Mouse (Mus musculus): ENCODE data around the gene Ggt6. TPM values are rescaled to one million over a fixed set of nuclear protein-coding genes. Genes with fewer than 3 reads are reported as not detected.
"Not testable (repeated sequence)": the region's sequence is repeated elsewhere in the genome, so short reads cannot be mapped to it uniquely, and the experiment has no call there.

Ggt6 gene
- polyA plus RNA-seq, 1 experiment from 2014 or later = 0.08 TPM

DNA sequence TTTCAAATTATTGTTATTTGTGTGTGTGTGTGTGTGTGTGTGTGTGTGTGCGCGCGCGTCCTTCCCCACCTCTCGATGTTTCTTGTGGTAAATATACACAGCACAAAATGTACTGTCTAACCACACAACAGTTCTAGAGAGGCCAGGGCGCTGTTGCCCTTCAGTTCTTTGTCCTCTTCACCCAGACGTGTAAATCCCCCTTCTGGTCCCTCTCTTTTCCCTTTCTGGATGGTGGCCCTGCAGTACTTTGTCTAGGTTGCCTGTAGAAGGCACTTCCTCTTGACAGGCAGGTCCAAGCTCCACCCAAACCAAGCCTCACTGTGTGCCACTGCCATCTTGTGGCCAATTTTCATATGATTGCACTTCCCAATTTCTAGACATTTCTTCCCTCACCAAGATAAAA lies 6.0 kb upstream of the Ggt6 start:
- Histone ChIP-seq H3K9me3 (replicated peaks) (no peaks in the 10 kb centered on the region), H3K36me3 (no peaks in the 10 kb centered on the region), H3K27ac (peak overlapping the region; percentile 61; the same call in 1 of the 2 replicates), H3K4me1 (peaks cover 9% of the 10 kb centered on the region; the same call in 1 of the 2 replicates), H3K27me3 (ENCODE audit: low read depth, poor library complexity, severe bottlenecking) (no peaks in the 10 kb centered on the region), H3K4me3 (0 out of 2 replicates have a peak overlapping the region, but pooled peaks have one; percentile 6)
- WGBS = 51% methylated on average over 7 of the region's 7 CpGs
- peak; percentile 74 for DNase-seq (ENCODE audit: low spot score)

DNA sequence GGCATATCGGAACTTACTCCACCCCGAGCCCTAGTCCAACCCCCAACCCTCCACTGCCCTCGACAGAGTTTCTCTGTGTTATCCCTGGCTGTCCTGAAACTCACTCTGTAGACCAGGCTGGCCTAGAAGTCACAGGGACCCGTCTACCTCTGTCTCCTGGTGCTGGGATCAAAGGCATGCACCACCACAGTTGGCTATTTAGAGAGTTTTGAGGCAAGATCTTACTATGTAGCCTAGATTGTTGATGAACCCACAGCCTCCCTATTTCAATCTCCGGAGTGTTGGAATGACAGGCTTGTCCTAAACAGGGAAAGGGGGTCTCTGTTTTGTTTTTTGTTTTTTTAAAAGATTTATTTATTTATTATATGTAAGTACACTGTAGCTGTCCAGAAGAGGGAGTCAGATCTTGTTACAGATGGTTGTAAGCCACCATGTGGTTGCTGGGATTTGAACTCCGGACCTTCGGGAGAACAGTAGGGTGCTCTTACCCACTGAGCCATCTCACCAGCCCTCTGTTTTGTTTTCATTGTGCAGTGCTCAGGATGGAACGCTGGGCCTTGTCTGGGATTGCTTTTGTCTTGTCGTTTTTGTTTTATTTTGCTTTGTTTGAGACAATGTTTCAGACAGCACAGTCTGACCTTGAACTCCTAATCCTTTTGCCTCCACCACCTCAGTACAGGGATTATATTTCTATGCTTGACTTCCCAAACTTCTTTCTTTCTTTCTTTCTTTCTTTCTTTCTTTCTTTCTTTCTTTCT lies 4.8 kb upstream of the Ggt6 start:
- WGBS = 66% methylated on average over 9 of the region's 9 CpGs
- H3K36me3 ChIP-seq; H3K4me3 ChIP-seq; DNase-seq (ENCODE audit: low spot score); H3K27ac ChIP-seq; H3K9me3 ChIP-seq (replicated peaks); H3K27me3 ChIP-seq (ENCODE audit: low read depth, poor library complexity, severe bottlenecking); H3K4me1 ChIP-seq: not testable (repeated sequence)

DNA sequence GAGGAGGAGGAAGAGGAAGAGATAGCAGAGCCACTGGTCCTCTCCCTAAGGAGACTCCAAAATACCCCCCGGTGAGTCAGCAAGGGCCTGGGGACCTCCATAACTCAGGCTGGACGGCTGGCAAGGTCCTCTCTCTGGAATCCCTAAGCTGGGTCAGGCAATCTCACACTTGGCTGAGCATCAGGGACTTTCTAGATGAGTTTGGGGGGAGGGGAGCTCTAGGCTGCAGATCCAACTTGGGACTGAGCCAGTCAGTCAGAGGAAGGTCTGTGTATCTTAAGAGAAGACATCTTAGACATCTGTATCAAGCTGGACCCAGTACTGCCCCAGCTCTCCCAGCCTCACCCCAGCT lies 344 bp downstream of the Ggt6 start:
- no peaks in the 10 kb centered on the region for H3K4me1 ChIP-seq
- H3K27ac ChIP-seq = no peak overlapping the region
- H3K9me3 ChIP-seq (replicated peaks) = no peaks in the 10 kb centered on the region
- H3K36me3 ChIP-seq = no peaks in the 10 kb centered on the region
- H3K27me3 ChIP-seq (ENCODE audit: low read depth, poor library complexity, severe bottlenecking) = no peaks in the 10 kb centered on the region
- H3K4me3 ChIP-seq = no peak overlapping the region
- no peak for DNase-seq (ENCODE audit: low spot score)
- WGBS = 58% methylated on average over 2 of the region's 2 CpGs

DNA sequence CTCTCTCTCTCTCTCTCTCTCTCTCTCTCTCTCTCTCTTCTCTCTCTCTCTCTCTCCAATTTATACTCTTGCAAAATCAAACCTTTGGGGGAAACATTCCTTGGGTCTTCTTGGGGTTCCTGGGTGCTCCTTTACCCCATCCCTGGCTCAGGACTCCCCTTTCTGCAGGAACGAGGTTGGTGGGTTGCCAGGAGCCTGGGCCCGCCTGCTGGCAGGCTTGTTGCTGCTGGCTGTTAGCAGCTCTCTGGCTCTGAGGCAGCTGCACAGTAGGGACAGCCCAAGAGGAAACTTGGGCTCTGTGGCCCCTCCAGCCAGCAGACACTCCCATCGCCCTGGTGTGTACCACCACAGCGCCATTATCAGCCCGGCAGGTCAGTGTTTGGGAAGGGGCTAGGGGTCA lies 945 bp downstream of the Ggt6 start:
- Histone ChIP-seq H3K4me1 (no peaks in the 10 kb centered on the region), H3K4me3 (no peak overlapping the region), H3K27ac (no peak overlapping the region), H3K27me3 (ENCODE audit: low read depth, poor library complexity, severe bottlenecking) (no peaks in the 10 kb centered on the region), H3K9me3 (replicated peaks) (no peaks in the 10 kb centered on the region), H3K36me3 (no peaks in the 10 kb centered on the region)
- 77% methylated on average over 5 of the region's 5 CpGs for WGBS
- no peak for DNase-seq (ENCODE audit: low spot score)

DNA sequence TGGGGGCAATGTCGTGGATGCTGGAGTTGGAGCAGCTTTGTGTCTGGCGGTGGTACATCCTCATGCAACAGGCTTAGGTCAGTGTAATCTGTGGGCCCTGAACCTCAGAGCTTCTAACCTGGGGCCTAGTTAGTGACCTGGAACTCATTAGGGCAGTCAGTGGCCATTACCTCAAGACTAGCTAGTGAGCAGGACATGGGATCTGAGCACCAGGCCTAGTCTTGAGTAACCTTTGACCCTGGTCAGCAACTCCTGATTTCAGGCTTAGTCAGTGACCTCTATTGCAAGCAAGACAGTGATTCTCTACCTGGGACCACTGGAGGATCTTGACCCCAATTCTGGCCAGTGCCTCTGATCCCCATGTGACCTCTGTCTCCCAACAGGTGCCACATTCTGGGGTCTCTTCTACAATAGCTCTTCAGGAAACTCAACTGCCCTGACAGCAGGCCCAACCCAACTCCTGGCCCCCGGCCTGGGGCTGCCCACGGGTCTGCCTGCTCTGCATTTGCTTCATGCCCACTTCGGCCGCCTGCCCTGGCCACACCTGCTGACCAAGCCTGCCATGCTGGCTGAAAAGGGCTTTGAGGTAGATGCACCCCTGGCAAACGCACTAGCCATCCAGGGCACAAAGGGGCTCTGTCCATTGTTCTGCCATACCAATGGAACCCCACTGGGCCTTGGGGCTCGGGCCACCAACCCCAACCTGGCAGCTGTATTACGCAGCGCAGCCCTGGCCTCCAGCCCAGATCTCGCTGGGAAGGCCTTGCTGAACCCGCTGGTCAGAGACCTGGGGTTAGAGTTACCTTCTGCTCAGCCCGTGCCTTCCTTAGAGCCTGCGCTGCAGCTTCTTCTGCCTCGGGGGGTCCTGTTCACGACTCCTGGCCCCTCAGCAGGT lies 1.7 kb downstream of the Ggt6 start:
- Histone ChIP-seq H3K36me3 (no peaks in the 10 kb centered on the region), H3K4me1 (peaks cover 1% of the 10 kb centered on the region), H3K27ac (no peak overlapping the region), H3K4me3 (no peak overlapping the region), H3K9me3 (replicated peaks) (no peaks in the 10 kb centered on the region), H3K27me3 (ENCODE audit: low read depth, poor library complexity, severe bottlenecking) (no peaks in the 10 kb centered on the region)
- whole genome bisulfite sequencing = 88% methylated on average over 16 of the region's 16 CpGs
- DNase-seq (ENCODE audit: low spot score) = no peak

DNA sequence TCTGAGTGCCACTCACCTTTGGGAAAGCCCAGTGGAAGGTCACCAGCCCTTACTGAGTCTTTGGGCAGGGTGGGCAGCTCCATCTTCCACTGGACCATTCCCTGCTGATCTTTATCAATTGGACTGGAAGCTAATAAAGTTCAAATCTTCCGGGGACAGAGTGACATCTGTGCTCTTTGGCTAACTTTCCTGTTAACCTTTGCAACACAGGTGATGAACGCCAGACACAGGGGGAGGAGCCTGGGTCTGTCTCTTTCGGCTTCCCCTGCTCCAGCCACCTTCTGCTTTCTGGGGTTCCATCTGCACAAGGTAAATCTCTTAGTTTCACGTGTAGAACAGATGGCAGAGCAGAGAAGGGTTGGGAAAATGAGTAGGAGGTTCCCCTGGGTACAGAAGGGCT lies 3.1 kb downstream of the Ggt6 start:
- WGBS = 68% methylated on average over 4 of the region's 4 CpGs
- peaks cover 12% of the 10 kb centered on the region for H3K36me3 ChIP-seq
- H3K9me3 ChIP-seq (replicated peaks) = no peaks in the 10 kb centered on the region
- no peak for DNase-seq (ENCODE audit: low spot score)
- no peak overlapping the region for H3K27ac ChIP-seq
- no peak overlapping the region for H3K4me3 ChIP-seq
- peaks cover 9% of the 10 kb centered on the region for H3K4me1 ChIP-seq
- H3K27me3 ChIP-seq (ENCODE audit: low read depth, poor library complexity, severe bottlenecking) = no peaks in the 10 kb centered on the region

DNA sequence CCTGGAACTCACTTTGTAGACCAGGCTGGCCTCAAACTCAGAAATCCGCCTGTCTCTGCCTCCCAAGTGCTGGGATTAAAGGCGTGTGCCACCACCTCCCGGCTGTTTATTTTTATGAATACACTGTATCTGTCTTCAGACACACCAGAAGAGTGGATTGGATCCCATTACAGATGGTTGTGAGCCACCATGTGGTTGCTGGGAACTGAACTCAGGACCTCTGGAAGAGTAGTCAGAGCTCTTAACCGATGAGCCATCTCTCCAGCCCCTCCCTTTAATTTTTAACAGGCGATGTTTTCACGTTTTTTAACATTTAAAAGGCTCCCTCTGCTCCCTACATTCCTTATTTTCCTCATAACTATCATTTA lies 5.3 kb downstream of the Ggt6 start:
- H3K9me3 ChIP-seq (replicated peaks); DNase-seq (ENCODE audit: low spot score); H3K27me3 ChIP-seq (ENCODE audit: low read depth, poor library complexity, severe bottlenecking); H3K4me1 ChIP-seq: not testable (repeated sequence)
- Histone ChIP-seq H3K36me3 (peaks cover 34% of the 10 kb centered on the region), H3K27ac (peak overlapping the region; percentile 92), H3K4me3 (peak overlapping the region; percentile 77)
- WGBS = 50% methylated on average over 6 of the region's 6 CpGs

DNA sequence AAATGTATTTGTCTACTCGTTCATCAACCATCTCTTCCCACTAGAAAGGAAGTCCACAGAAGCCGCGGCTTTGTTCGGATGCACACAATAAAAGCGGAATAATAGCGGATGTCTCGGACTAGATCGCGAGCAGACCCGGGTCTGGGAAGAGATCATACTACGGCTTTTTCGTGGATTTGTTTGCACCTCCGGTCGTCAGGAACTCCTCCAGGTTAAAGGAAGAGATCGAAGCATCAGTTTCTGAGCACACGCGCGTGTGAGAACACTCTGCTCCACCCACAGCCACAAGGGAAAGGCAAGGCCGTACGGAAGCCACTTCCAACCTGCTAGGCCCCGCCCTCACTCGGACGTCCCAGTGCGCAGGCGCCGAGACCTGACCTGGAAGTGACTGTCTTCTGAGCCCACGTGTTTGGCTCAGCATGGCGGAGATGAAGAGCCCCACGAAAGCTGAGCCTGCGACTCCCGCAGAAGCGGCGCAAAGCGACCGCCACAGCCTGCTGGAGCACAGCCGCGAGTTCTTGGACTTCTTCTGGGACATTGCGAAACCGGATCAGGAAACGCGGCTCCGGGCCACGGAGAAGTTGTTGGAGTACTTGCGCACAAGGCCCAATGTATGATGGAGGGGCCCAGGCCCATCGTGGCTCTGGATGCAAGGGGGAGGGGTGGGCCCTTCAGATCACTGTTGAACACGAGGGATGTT lies 5.8 kb downstream of the Ggt6 start, which contains the start of gene Mybbp1a:
Mybbp1a (plus strand) TSS at position 391 of the 700 bp plus-strand sequence.
- H3K36me3 ChIP-seq = peaks cover 39% of the 10 kb centered on the region
- no peaks in the 10 kb centered on the region for H3K9me3 ChIP-seq (replicated peaks)
- under 1% methylated on average over 46 of the region's 46 CpGs for WGBS
- peak within 1 kb of the TSS; percentile 92 for H3K27ac ChIP-seq
- peak; percentile 99 for DNase-seq (ENCODE audit: low spot score)
- H3K4me1 ChIP-seq = peaks cover 9% of the 10 kb centered on the region
- peak within 1 kb of the TSS; percentile 77 for H3K4me3 ChIP-seq
- no peaks in the 10 kb centered on the region for H3K27me3 ChIP-seq (ENCODE audit: low read depth, poor library complexity, severe bottlenecking)

DNA sequence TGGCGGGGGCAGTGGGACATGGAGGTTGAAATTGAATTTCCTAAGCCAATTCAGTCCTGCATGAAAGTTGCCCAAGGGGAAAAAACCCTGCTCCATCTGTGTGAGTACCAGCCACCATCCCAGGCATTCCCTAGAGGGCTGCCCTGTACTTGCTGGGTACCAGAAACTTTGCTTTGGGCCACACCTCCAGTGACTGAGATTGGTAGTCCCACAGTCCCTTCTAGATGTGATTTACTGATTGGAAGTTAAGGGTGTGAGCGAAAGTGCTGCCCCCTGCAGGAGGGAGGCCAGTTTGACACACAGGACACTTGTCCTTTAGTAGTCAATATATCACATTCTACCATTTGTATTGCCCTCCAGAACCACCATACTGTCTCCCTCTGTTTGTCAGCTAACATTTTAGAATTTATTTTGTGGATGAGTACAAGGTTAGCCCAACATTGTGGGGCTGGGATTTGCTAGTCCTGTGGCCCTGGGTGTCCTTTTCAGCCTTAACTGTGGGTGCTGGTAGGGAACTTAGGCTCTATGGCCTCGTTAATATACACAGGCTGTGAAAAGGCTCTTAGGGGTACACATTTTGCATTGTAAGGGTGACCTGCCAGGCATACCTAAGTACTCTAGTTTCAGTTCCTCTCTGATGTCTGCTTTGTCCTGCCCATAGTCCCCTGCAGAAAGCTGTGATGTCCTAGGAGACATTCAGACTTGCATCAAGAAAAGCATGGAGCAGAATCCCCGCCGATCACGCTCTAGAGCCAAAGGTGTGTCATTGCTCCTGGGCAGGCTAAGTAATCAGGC lies 11.2 kb downstream of the Ggt6 start:
- no peaks in the 10 kb centered on the region for H3K9me3 ChIP-seq (replicated peaks)
- peaks cover 93% of the 10 kb centered on the region for H3K36me3 ChIP-seq
- peaks cover 9% of the 10 kb centered on the region for H3K4me1 ChIP-seq
- 91% methylated on average over 6 of the region's 6 CpGs for WGBS
- H3K4me3 ChIP-seq = no peak overlapping the region
- H3K27me3 ChIP-seq (ENCODE audit: low read depth, poor library complexity, severe bottlenecking) = no peaks in the 10 kb centered on the region
- no peak overlapping the region for H3K27ac ChIP-seq
- peak; percentile 61 for DNase-seq (ENCODE audit: low spot score)

DNA sequence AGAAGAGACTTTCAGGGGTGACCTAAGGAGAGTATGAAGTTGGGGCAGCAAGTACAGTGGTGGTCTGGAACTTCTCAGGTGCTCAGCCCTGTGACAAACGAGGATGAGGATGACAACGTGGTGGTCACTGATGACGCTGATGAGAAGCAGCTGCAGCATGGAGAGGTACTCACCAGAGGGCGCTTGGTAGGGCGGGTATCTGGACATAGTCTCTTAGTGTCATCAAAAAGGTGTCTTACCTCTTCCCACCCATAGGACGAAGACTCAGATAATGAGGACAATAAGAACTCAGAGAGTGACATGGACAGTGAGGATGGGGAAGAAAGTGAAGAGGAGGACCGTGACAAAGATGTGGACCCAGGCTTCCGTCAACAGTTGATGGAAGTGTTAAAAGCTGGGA lies 12.1 kb downstream of the Ggt6 start:
- Histone ChIP-seq H3K4me1 (peaks cover 2% of the 10 kb centered on the region), H3K4me3 (no peak overlapping the region), H3K9me3 (replicated peaks) (no peaks in the 10 kb centered on the region), H3K27me3 (ENCODE audit: low read depth, poor library complexity, severe bottlenecking) (no peaks in the 10 kb centered on the region), H3K27ac (no peak overlapping the region), H3K36me3 (peaks cover 100% of the 10 kb centered on the region)
- 88% methylated on average over 8 of the region's 8 CpGs for WGBS
- no peak for DNase-seq (ENCODE audit: low spot score)

DNA sequence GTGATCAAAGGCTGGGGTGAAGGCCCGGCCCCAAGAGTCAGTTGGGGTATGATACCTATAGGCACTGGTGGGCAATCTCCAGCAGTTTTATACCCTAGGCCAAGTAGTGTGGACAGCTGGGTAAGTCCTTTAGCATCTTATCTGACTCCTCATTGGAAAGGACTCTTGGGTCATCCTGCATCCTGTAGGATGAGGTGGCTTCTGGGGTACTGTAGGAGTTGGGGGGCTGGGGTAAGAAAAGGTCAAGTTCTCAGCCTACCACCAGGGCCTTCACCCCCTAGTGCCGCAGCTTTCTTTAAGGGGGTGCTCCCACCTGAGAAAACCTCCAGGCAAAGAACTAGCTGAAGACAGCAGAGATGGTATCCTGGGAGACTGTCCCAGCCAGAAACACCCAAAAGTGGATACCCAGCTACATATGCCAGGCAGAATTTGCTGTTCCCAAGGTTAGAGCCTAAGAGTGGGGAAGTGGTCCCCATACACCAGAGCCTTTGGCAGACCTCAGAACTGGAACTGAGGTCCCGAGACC lies 16.9 kb downstream of the Ggt6 start:
- no peak for DNase-seq (ENCODE audit: low spot score)
- Histone ChIP-seq H3K36me3 (peaks cover 62% of the 10 kb centered on the region), H3K9me3 (replicated peaks) (no peaks in the 10 kb centered on the region), H3K4me1 (peaks cover 12% of the 10 kb centered on the region), H3K4me3 (no peak overlapping the region), H3K27me3 (ENCODE audit: low read depth, poor library complexity, severe bottlenecking) (no peaks in the 10 kb centered on the region), H3K27ac (no peak overlapping the region)
- 85% methylated on average over 3 of the region's 3 CpGs for WGBS
